Mouse (Mus musculus) olfactory bulb, adult 2 months (tissue): ENCODE data around the gene Ogn.

ENCODE experiments used
- CTCF ChIP-seq: fragments of 200-500 bp; IDR thresholded peaks from 2 replicates; pipeline ENCODE4 v1.5.1; 2012; ENCODE audit warnings: low read depth, mild to moderate bottlenecking, low read length, moderate library complexity; ENCODE audit not compliant: insufficient read depth
- POLR2A ChIP-seq: fragments of 200-500 bp; IDR thresholded peaks from 2 replicates; pipeline ENCODE4 v1.6.1; 2012; ENCODE audit warnings: mild to moderate bottlenecking, low read depth, low read length, moderate library complexity; ENCODE audit not compliant: insufficient read depth

- TF ChIP-seq CTCF (no peak), POLR2A (no peak)
Measured at GRCm38 (mm10) chr13:49651781-49652351, 44.0 kb downstream of the Ogn start.
